Mouse (Mus musculus) intestine, embryonic 15.5 days (tissue): ENCODE measurements around the gene Olfr1509. TPM values are rescaled to one million over a fixed set of nuclear protein-coding genes. Genes with fewer than 3 reads are reported as not detected.
"Not testable (repeated sequence)": the region's sequence is repeated elsewhere in the genome, so short reads cannot be mapped to it uniquely, and the experiment has no call there.

Experiments used
- ATAC-seq: fragments of 200-750 bp; cut with Nextera tagmentation; 2 replicates; pipeline ENCODE4 v1.8.0; 2017; ENCODE audit warnings: moderate TSS enrichment, moderate library complexity
- H3K27ac ChIP-seq: fragments of 300-500 bp; sonication (generic); 2 replicates; pipeline ENCODE4 v1.5.1; 2015; ENCODE audit warnings: mild to moderate bottlenecking, inconsistent platforms
- H3K27me3 ChIP-seq: fragments of 300-500 bp; sonication (generic); replicated peaks from 2 replicates; pipeline ENCODE4 v1.6.1; 2015; ENCODE audit warnings: inconsistent platforms
- H3K36me3 ChIP-seq: fragments of 300-500 bp; sonication (generic); 2 replicates; pipeline ENCODE4 v1.6.1; 2015; ENCODE audit warnings: inconsistent platforms
- H3K4me1 ChIP-seq: fragments of 300-500 bp; sonication (generic); replicated peaks from 2 replicates; pipeline ENCODE4 v1.6.1; 2015; ENCODE audit warnings: inconsistent platforms
- H3K4me2 ChIP-seq: fragments of 300-500 bp; sonication (generic); replicated peaks from 2 replicates; pipeline ENCODE4 v1.6.1; 2015; ENCODE audit warnings: mild to moderate bottlenecking, inconsistent platforms
- H3K4me3 ChIP-seq: fragments of 300-500 bp; sonication (generic); replicated peaks from 2 replicates; pipeline ENCODE4 v1.5.1; 2015; ENCODE audit warnings: inconsistent platforms
- H3K9ac ChIP-seq: fragments of 300-500 bp; sonication (generic); 2 replicates; pipeline ENCODE4 v1.6.1; 2015; ENCODE audit warnings: inconsistent platforms
- H3K9me3 ChIP-seq: fragments of 300-500 bp; sonication (generic); 2 replicates; pipeline ENCODE4 v1.6.1; 2016; ENCODE audit warnings: inconsistent platforms
- WGBS: fragments of 180-500 bp; shearing (Covaris S2); methylation state at CpG from one replicate; pipeline ENCODE4 v1.1.7; 2015; 5-methylcytosine and 5-hydroxymethylcytosine counted together
- polyA plus RNA-seq: library from polyadenylated mRNA; unstranded; fragments of >200 nt; fragmentation: Nextera tagmentation; extraction: Ambion mirVana; gene quantifications from 2 replicates; pipeline ENCODE4 v1.2.1, GENCODE M21; 2015

Olfr1509 gene
- polyA plus RNA-seq, result not detected in 2 replicates

DNA sequence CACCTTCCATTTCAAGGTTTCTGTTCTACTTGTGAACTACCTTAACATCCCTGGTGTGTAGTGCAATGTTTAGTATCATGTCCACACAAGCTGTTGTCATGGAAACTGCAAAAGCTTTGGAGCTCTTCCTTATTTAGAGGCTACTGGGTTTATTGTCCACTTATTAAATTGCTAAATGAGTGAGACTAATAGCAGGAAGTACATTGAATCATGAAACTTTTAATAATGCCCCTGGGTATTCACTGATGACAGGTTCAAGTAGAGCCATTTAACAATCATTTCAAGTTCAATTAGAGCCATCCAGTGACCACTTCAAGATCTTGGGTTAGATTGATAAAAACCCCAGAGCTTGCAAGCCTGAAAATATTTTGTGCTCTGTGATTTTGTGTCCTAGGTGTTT lies at the start of gene Olfr1509:
TSS of gene Olfr1509 (plus strand) at position 301 of the 400 bp plus-strand sequence.
- no peak within 1 kb of the TSS for H3K4me3 ChIP-seq

GRCm38 (mm10) chr14:52397279-52397678 lies 45.5 kb upstream of the Olfr1509 start, which contains the start of gene Olfr1511:
Gene Olfr1511, minus strand, starts transcription at chr14:52397379.
- H3K27ac ChIP-seq, result no peak within 1 kb of the TSS

More for the DNA sequence above, at the start of gene Olfr1509:
- H3K9me3 ChIP-seq, result no peaks in the 10 kb centered on the region
- H3K4me1 ChIP-seq, result no peaks in the 10 kb centered on the region
- H3K9ac ChIP-seq, result no peak within 1 kb of the TSS
- H3K36me3 ChIP-seq, result no peaks in the 10 kb centered on the region
- no peak for ATAC-seq
- no peak within 1 kb of the TSS for H3K27ac ChIP-seq
- no peaks in the 10 kb centered on the region for H3K27me3 ChIP-seq
- no peak within 1 kb of the TSS for H3K4me2 ChIP-seq

GRCm38 (mm10) chr14:52410142-52410919 lies 32.5 kb upstream of the Olfr1509 start:
- not testable (repeated sequence) for H3K27me3 ChIP-seq, H3K9me3 ChIP-seq, ATAC-seq, H3K4me1 ChIP-seq, H3K27ac ChIP-seq, H3K4me2 ChIP-seq, H3K4me3 ChIP-seq, H3K9ac ChIP-seq, H3K36me3 ChIP-seq
- 79% methylated on average over 8 of the region's 10 CpGs for WGBS

More at GRCm38 (mm10) chr14:52397279-52397678, 45.5 kb upstream of the Olfr1509 start, which contains the start of gene Olfr1511:
- H3K4me1 ChIP-seq, result no peaks in the 10 kb centered on the region
- no peak for ATAC-seq
- no peak within 1 kb of the TSS for H3K4me2 ChIP-seq
- H3K9me3 ChIP-seq, result no peaks in the 10 kb centered on the region
- no peak within 1 kb of the TSS for H3K9ac ChIP-seq
- H3K4me3 ChIP-seq, result no peak within 1 kb of the TSS
- H3K27me3 ChIP-seq, result no peaks in the 10 kb centered on the region
- no peaks in the 10 kb centered on the region for H3K36me3 ChIP-seq
- 77% methylated on average over 4 of the region's 4 CpGs for WGBS

DNA sequence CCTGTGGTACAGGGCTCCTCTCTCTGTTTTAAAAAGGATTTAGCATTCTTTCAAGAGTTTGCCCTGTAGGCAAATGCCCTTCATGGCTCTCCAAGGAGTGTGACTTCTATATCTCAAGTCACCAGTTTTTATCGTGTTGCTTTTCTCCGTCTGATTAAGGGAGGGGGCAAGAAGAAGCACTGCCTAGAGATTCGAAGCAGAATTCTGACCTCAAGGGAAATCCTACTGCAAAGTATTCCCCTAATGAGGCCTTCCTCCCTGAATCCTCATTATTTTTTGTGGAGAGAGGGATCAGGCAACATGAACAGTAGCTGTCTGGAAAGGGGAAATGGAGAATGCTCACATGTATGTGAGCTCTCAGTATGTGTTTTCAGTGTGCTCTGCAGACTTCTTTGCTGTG lies 28.5 kb upstream of the Olfr1509 start, which contains the start of gene Olfr1510:
TSS of gene Olfr1510 (minus strand) at position 101 of the 400 bp plus-strand sequence.
- Histone ChIP-seq H3K9ac (no peak within 1 kb of the TSS), H3K27ac (no peak within 1 kb of the TSS), H3K4me3 (no peak within 1 kb of the TSS), H3K27me3 (no peaks in the 10 kb centered on the region), H3K36me3 (no peaks in the 10 kb centered on the region), H3K4me2 (no peak within 1 kb of the TSS), H3K4me1 (no peaks in the 10 kb centered on the region), H3K9me3 (no peaks in the 10 kb centered on the region)
- WGBS, result 83% methylated on average over 3 of the region's 3 CpGs
- ATAC-seq, result no peak

DNA sequence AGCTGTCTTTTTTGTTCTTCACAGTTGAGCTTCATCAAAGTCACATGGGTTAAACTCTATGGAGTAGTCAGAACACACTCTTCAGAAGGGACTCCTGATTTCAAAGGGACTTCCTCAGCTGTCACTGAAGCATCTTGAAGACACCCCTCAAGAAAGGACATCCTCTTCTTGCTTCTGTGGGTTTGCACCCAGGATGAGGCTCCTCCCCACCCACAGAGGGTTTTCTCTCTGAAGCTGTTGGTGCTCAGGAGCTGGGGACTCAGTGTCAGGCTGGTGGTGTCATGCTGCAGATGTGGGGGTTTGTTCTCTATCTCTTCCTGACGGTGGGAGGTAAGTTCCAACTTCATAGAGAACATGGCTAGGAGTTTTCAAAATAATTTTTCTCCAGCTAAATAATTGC lies 15.1 kb upstream of the Olfr1509 start:
- H3K9ac ChIP-seq, result no peak overlapping the region
- no peak overlapping the region for H3K4me3 ChIP-seq
- H3K27ac ChIP-seq, result no peak overlapping the region
- H3K27me3 ChIP-seq, result no peaks in the 10 kb centered on the region
- ATAC-seq, result no peak
- H3K36me3 ChIP-seq, result no peaks in the 10 kb centered on the region
- no peaks in the 10 kb centered on the region for H3K4me1 ChIP-seq
- no peaks in the 10 kb centered on the region for H3K9me3 ChIP-seq
- H3K4me2 ChIP-seq, result no peak overlapping the region
- 85% methylated on average over 1 of the region's 1 CpGs for WGBS

DNA sequence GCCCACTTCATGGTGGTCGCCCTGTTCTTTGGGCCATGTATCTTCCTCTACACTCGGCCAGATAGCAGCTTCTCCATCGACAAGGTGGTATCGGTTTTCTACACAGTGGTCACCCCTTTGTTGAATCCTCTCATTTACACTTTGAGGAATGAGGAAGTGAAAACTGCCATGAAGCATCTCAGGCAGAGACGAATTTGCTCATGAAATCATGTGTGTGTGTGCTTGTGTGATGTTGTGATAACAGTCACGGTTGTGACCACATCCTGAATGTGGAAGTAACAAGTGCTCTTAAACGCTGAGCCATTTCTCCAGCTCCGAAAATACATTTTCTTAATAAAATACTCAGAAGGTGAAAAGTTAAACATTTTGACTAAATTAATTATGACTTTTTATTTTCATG lies 8.3 kb downstream of the Olfr1509 start:
- Histone ChIP-seq H3K4me1 (no peaks in the 10 kb centered on the region), H3K27ac (no peak overlapping the region), H3K4me2 (no peak overlapping the region), H3K4me3 (no peak overlapping the region), H3K27me3 (no peaks in the 10 kb centered on the region), H3K9ac (no peak overlapping the region), H3K36me3 (no peaks in the 10 kb centered on the region), H3K9me3 (no peaks in the 10 kb centered on the region)
- no peak for ATAC-seq
- WGBS, result 85% methylated on average over 8 of the region's 8 CpGs

GRCm38 (mm10) chr14:52461928-52462327 lies 19.1 kb downstream of the Olfr1509 start:
- Histone ChIP-seq H3K27me3 (no peaks in the 10 kb centered on the region), H3K4me3 (no peak overlapping the region), H3K9me3 (no peaks in the 10 kb centered on the region), H3K4me1 (no peaks in the 10 kb centered on the region), H3K36me3 (no peaks in the 10 kb centered on the region), H3K27ac (no peak overlapping the region), H3K9ac (no peak overlapping the region), H3K4me2 (no peak overlapping the region)
- no peak for ATAC-seq

- WGBS, result 48% methylated on average over 1 of the region's 1 CpGs
- ATAC-seq, result no peak
- Histone ChIP-seq H3K4me2 (no peak overlapping the region), H3K4me1 (no peaks in the 10 kb centered on the region), H3K9ac (no peak overlapping the region), H3K27me3 (no peaks in the 10 kb centered on the region), H3K36me3 (no peaks in the 10 kb centered on the region), H3K4me3 (no peak overlapping the region), H3K27ac (no peak overlapping the region), H3K9me3 (no peaks in the 10 kb centered on the region)
Measured at GRCm38 (mm10) chr14:52465738-52466137, 22.9 kb downstream of the Olfr1509 start.

GRCm38 (mm10) chr14:52467395-52467794 lies 24.6 kb downstream of the Olfr1509 start, which contains the start of gene Olfr1508:
Gene Olfr1508, minus strand, starts transcription at chr14:52467495.
- Histone ChIP-seq H3K36me3 (no peaks in the 10 kb centered on the region), H3K27me3 (no peaks in the 10 kb centered on the region), H3K9ac (no peak within 1 kb of the TSS), H3K27ac (no peak within 1 kb of the TSS), H3K4me2 (no peak within 1 kb of the TSS), H3K4me3 (no peak within 1 kb of the TSS), H3K4me1 (no peaks in the 10 kb centered on the region), H3K9me3 (no peaks in the 10 kb centered on the region)
- WGBS, result 58% methylated on average over 2 of the region's 2 CpGs
- ATAC-seq, result no peak

DNA sequence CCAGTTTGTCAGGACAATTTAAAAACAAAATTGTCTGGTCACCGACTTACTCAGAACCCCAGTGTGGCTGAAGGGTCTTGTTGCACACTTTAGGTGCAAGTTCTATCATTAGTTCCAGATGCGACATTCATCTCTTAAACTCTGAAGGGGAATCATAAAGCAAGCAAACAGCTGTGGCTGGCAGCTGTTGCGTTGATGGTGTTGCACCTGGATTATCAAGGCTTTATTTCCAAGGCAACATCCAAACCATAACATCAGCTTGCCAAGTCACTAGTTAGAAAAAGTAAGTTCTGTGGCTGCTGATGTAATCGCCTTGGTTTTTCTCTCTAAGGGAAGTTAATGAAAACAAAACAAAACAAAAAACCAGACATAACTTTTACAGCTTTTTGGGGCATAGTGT lies 52.7 kb downstream of the Olfr1509 start, which contains the start of gene Olfr1507:
TSS of gene Olfr1507 (minus strand) at position 234 of the 400 bp plus-strand sequence.
- Histone ChIP-seq H3K4me1 (no peaks in the 10 kb centered on the region), H3K4me3 (no peak within 1 kb of the TSS), H3K27me3 (no peaks in the 10 kb centered on the region), H3K36me3 (no peaks in the 10 kb centered on the region), H3K4me2 (no peak within 1 kb of the TSS), H3K9me3 (no peaks in the 10 kb centered on the region), H3K9ac (no peak within 1 kb of the TSS), H3K27ac (no peak within 1 kb of the TSS)
- ATAC-seq, result no peak
- WGBS, result 81% methylated on average over 4 of the region's 4 CpGs

Other genes starting within 250 kb of the Olfr1509 start
- gene Supt16, start 245.6 kb upstream of the Olfr1509 start, polyA plus RNA-seq, result 53.1 and 61.1 TPM in 2 replicates
- gene Chd8, start 185.2 kb upstream of the Olfr1509 start, polyA plus RNA-seq, result 23.9 and 27.1 TPM in 2 replicates
- 36.0 and 36.1 TPM in 2 replicates for gene Tox4, start 163.8 kb upstream of the Olfr1509 start, polyA plus RNA-seq
- gene Rab2b, start 163.4 kb upstream of the Olfr1509 start, polyA plus RNA-seq, result 13.7 and 16.0 TPM in 2 replicates
- 37.6 and 41.1 TPM in 2 replicates for gene Mettl3, start 137.9 kb upstream of the Olfr1509 start, polyA plus RNA-seq
- gene Sall2, start 114.2 kb upstream of the Olfr1509 start, polyA plus RNA-seq, result 9.2 and 10.2 TPM in 2 replicates
- gene Olfr1513, start 86.6 kb upstream of the Olfr1509 start, polyA plus RNA-seq, result not detected in 2 replicates
- not detected in 2 replicates for gene Olfr1512, start 63.8 kb upstream of the Olfr1509 start, polyA plus RNA-seq
- not detected in 2 replicates for gene Olfr1511, start 45.6 kb upstream of the Olfr1509 start, polyA plus RNA-seq
- gene Olfr1510, start 28.6 kb upstream of the Olfr1509 start, polyA plus RNA-seq, result not detected in 2 replicates
- not detected in 2 replicates for gene Olfr1508, start 24.5 kb downstream of the Olfr1509 start, polyA plus RNA-seq
- not detected in 2 replicates for gene Olfr1507, start 52.8 kb downstream of the Olfr1509 start, polyA plus RNA-seq